Mouse (Mus musculus) c-Kit-positive CD71-positive TER-119-positive erythroid progenitor cells, embryonic 14.5 days (primary cell): ENCODE data around the gene Dbnl.
A peak's percentile ranks its signal among the peaks of the same experiment; 100 is the strongest.

Experiments
- DNase-seq: peaks from one replicate; pipeline ENCODE4 v3.0.0-alpha.2; 2013; ENCODE audit warnings: low spot score

Gene Dbnl

DNA sequence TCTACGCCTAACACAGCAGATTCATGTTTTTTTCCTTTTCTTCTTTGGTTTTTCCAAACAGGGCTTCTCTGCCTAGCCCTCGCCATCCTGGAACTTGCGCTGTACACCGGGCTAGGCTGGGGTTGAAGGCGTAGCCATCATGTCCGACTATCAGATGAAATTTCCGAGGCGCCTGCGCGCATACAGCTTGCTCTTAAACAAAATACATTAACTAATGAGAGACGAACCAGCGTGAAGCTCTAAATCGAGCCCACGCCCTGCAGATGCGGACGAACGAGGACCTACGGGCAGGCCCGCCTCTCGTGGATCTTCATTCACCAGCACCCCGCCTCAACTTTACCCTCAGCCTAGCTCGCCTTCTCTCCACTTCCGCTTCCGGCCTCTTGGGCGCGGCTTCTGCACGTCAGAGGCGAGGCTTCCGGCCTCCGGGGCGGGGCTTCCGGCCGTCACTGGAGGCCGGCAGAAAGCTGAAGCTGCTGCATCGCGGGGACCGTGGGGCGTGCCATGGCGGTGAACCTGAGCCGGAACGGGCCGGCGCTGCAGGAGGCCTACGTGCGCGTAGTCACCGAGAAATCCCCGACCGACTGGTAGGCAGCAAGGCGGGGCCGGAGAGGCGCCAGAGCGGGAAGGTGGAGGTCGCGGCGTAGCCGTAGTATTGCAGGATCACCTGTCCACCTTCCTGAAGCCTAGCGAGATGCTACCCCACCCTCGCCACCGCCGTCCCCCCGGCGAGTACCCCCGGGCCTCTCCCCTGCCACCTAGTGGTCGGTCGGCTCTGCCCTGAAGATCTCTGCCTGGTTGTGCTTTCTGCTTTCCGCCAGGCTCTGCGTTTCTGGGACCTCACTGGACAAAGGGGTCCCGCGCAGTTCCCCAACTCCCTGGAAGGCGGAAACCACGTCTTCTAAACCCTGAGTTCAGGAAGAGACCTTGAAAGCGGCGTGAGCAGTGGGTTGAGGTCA lies at the start of gene Dbnl:
TSS of gene Dbnl (plus strand) at position 433 of the 959 bp plus-strand sequence.
- DNase-seq, result peak; percentile 95

DNA sequence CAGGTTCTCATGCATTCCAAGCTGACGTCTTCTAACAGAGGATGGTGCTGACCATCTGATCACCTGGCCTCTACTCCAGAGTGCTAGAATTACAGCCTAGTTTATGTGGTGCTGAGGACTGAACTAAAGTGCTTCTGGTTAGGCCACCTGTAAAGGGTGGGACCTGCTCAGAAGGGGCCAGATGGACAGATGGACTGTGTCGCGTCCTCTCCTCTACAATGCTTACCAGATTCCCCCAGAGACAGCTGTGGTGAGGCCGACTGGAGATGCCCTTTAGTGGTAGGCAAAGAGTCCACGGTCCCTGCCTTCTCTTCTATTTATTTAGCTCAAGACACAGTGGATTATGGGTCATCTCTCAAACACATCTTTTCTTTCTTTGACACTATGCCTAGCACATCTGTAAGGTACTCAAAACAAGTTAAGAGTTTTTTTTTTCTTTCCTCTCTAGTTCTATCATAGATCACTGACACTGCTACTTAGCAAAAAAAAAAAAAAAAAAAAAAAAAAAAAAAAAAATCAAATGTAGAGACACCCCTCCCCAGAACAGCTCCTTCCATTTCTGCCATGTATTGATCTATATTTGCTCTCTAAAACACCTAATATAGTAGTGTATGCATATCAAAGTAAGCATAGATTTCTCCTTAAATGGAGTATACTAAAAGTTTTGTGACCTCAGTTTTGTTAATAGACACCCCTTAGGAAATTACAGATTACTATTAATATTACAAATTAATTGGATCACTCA lies 49.2 kb upstream of the Dbnl start:
- DNase-seq, result no peak

DNA sequence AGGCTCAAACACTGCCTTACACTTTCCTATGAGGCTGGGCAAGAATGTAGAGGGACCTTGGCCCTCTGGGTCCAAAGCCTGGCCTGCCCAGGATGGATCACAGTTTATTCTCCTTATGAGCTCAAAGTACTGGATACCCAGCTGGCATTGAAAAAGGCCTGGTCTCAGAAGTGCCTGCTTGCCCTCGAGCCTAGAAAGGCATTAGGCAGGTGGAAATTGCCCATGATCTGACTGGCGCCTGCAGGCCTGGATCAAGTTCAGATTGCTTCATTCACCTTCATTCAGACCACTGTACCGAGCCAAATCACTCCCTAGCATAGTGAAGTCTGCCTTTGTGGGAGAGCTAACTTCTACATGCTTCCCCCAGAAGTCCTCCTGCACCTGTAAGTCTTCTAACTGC lies 48.4 kb upstream of the Dbnl start:
- no peak for DNase-seq

DNA sequence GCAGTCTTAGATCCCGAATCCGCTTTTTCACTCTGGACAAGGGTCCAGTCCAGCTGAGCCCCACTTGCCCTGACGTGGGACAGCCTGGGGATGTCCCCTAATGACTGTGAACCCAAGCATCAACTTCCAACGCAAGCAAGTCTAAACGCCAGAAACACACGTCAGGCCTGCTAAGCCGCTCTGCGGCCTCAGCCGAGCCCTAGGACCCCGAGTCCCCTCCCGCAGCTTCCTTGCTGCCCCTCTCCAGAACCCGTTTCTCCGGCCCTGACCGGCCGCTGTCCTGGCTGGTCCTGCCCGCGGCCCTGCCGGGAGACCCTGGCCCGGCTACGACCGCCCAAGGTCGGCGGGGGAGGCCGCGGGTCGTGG lies 47.7 kb upstream of the Dbnl start:
- DNase-seq, result no peak

DNA sequence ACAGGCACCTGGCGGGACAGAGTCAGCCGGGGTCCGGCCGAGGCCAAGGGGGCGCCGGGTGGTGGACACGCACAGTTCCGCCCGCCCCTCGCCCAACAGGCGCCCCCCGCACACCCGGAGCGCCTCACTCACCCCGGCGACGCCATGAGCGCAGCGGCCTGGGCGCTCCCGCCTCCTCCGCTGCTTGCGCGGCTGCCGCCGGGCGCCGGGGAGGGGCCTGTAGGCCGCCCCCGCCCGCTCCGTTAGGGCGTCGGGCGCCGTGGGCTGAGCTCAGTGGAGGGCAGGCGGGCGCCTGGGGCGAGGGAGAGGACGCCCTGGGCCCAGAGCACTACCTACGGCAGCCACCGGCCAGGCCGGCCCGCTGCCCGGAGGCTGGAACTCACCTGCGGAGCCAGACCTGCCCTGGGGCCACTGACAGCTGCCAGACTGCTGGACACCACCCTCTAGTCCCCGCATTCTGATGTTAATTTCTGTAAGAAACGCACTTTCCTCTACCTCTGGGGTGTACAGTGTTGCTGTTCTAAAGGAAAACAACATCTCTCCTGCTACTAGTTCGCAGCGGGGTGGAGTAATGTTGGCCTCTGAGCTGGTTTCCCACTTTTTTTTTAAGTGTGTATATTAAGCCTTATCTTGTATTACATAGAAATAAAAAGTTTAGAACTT lies 47.2 kb upstream of the Dbnl start:
- DNase-seq, result peak; percentile 75

DNA sequence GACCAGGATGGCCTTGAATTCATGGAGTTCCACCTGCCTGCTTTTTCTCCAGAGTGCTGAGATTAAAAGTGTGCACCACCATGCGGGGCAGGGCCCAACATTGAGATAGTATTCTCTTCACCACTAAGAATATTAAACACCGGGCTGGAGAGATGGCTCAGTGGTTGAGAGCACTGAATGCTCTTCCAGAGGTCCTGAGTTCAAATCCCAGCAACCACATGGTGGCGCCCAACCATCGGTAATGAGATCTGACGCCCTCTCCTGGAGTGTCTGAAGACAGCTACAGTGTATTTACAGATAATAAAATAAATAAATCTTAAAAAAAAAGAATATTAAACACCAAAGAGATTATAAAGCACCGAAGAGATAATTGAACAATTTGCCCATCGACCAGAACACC lies 46.2 kb upstream of the Dbnl start:
- no peak for DNase-seq

DNA sequence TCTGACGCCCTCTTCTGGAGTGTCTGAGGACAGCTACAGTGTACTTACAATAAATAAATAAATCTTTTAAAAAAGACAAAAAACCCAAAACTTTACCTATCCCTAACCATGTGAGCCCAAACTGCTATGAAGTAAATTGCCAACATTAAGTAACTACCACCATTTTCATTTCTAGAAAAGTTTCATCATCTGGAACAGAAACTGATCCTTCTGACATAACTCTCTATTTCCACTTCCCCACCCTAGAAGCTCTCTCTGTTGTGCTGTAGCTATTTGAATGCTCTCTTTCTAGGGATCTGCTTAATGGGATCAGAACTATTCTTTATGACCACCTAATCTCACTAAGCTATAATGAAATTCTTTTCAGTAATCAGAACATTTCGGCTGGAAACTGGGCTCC lies 43.3 kb upstream of the Dbnl start:
- DNase-seq, result no peak

DNA sequence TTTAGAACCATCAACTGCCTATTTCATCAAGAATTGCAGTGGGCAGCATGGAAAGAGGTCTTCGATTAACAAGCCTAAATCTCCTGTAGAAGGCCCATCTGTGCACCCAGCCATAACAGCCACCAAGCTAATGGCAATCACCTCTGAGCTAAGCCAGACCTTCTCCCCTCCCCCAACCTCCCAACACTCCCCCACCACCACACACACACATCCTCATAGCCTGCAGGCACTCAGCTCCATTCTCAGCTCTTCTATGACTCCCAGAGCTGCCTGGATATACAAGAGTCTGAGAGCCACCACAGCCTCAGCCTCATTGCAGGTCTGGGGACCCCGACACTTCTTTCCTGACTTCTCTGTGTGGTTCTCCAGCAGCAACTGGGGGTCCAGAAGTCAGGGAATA lies 34.5 kb upstream of the Dbnl start:
- no peak for DNase-seq

DNA sequence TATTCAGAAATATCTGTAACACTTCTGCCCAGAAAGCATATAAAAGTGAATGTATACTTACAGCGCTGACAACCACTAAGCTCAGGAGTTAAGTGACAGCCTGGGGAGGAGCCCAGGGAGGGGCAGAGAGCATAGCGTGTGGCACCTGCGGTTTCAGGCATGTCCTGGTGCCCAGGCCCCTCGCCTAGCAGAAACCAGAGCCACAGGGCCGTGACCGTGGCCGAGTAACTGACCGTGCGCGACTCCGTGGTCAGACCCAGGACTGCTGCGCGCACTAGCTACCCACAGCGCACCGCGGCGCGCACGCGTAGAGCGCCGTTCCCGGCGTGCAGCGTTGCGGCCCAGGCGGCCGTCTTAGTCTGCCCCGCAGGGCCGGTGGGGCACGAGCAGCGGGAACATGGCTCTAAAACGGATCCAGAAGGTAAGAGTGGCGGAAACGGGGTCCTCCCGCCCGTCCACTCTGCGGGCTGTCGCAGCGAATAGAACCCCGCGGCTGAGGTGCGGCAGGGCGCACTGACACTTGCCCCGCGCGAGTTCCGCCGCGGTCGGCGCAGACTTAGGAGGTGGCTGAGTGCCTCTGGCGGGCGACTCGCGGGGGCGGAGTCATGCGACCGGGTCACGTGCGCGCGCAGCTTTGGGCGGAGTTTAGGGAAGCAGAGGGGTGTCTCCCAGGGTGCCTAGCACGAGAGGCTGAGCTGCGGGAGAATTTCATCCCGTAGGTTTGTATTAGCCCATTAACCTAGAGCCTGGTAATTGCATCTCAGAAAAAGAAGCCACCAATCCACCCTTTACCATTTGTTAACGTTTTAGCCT lies 26.3 kb upstream of the Dbnl start, which contains the start of gene Urgcp:
TSS of gene Urgcp (minus strand) at position 557 of the 813 bp plus-strand sequence.
- peak; percentile 90 for DNase-seq

DNA sequence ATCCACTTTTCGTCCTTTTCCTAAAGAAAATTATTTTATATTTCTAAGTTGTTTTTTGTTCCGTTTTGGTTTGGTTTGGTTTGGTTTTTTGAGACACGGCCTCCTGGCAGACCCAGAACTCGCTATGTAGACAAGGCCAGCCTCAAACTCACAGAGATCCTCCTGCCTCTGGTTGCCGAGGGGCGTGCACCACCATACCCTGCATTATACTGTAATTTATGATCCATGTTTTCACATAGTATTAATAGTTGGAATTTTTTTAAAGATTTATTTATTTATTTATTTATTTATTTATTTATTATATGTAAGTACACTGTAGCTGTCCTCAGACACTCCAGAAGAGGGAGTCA lies 25.7 kb upstream of the Dbnl start:
- DNase-seq, result no peak

DNA sequence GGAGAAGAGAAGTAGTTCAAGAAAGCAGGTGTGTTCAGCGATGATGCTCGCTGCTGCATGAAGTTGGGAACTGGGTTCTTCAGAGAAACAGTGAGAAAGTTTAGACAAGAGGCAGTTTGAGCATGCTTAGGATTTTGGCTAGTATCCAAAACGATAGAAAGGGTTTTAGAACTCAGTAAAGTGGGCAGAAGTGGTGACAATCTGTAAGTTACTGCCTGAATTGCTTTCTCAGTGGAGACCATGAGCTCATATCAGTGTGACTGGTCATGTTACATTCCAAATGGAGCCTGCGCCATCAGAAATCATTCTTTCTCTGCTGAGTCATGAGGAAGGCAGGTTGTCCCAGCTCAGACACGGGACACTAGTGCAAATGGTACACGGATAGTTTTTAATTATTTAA lies 22.3 kb upstream of the Dbnl start:
- no peak for DNase-seq

GRCm38 (mm10) chr11:5778481-5778880 lies 9.8 kb upstream of the Dbnl start:
- DNase-seq, result no peak

GRCm38 (mm10) chr11:5780035-5780499 lies 8.2 kb upstream of the Dbnl start:
- no peak for DNase-seq

DNA sequence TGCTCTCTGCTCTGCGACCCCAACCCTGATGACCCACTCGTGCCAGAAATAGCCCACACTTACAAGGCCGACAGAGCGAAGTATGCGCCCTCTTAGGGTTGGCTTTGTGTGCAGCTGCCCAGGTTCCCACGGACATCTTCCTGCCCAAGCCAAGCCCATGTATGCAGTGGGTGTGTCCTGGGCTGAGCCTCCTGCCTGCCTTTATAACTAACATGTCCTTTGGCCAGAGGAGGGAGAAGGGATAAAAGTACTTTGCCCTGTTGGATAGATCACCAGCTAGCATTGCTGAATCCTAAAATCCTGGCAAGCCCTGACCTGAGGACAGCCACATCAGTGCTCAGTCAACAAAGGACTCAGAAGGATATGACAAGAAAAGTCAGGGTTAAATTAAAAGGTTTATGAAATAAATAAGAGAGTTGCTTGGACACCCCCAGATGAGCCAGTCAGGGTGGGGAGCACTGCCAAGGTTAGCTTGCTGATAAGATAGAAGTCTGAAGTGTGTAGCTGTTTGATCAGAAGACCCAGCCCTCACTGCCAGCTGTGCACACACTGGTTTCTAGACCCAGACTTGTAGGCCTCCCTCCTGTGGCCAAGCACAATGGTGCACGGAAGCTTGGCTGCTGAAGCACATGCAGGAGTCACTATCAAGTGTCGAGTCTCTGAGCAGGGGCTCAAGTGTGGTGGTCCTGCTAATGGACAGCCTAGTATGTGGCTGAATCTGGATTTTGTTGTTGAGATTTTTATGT lies 5.9 kb upstream of the Dbnl start:
- DNase-seq, result peak; percentile 54

GRCm38 (mm10) chr11:5785732-5786131 lies 2.6 kb upstream of the Dbnl start:
- DNase-seq, result no peak

GRCm38 (mm10) chr11:5787671-5788055 lies 625 bp upstream of the Dbnl start:
- DNase-seq, result no peak

- DNase-seq, result peak; percentile 37
Observed at GRCm38 (mm10) chr11:5789071-5789753, 924 bp downstream of the Dbnl start.

GRCm38 (mm10) chr11:5789754-5790333 lies 1.6 kb downstream of the Dbnl start:
- DNase-seq, result no peak

GRCm38 (mm10) chr11:5790431-5790830 lies 2.1 kb downstream of the Dbnl start:
- no peak for DNase-seq

- no peak for DNase-seq
Observed at GRCm38 (mm10) chr11:5795290-5795689, 7.0 kb downstream of the Dbnl start.
